Comparison of ENCODE assay signal across 21 mouse cellular contexts in genomic region chrX:142702094-142702493, GRCm38 (mm10). TPM values are rescaled to one million over a fixed set of nuclear protein-coding genes. Genes with fewer than 3 reads are reported as not detected.
DNase-seq lines count a peak whose midpoint lies in the region; ATAC-seq lines count a peak whose summit lies in the region.
"Had no signal": no experiment of that assay in that cellular context is flagged by ENCODE, and none has a peak within 500 bp of the region (broad histone marks: within the 10 kb centered on the region; RNA-seq: fewer than 3 reads in every experiment).

No protein-coding gene starts in this region.

- DNase-seq in heart, adult 9 months (ENCODE audit: low spot score in 2 of 2) = no peak
- DNase-seq in lung, postnatal 10 days = no peak
- no peak for DNase-seq in right cerebral cortex, postnatal 10 days (ENCODE audit: low spot score in 2 of 2)
- no peak for DNase-seq in right cerebral cortex, adult 2 months (ENCODE audit: low spot score in 2 of 2)
- DNase-seq: cerebellum, adult 9-10 months; liver, embryonic 13.5 days; lung, adult 2 months; retina, postnatal 1 day; right cerebral cortex, postnatal 4 days had no signal

- H3K27ac ChIP-seq in heart, embryonic 13.5 days (replicated peaks) = peak overlapping the region; percentile 46
- H3K27ac ChIP-seq in lung, embryonic 15.5 days = peak overlapping the region; percentile 60
- H3K27ac ChIP-seq in intestine, embryonic 15.5 days = 0 out of 2 replicates have a peak overlapping the region, but pooled peaks have one; percentile 32
- H3K27ac ChIP-seq in stomach, embryonic 14.5 days (ENCODE audit: low read length) = peak overlapping the region; percentile 30; the same call in 1 of the 2 replicates
- H3K27ac ChIP-seq: forebrain, embryonic 12.5 days; hindbrain, embryonic 15.5 days; kidney, embryonic 15.5 days; liver, embryonic 13.5 days; midbrain, embryonic 13.5 days; neural tube, embryonic 12.5 days had no signal

- no peak overlapping the region for H3K9ac ChIP-seq in heart, embryonic 13.5 days
- H3K9ac ChIP-seq in lung, embryonic 15.5 days = no peak overlapping the region
- H3K9ac ChIP-seq in intestine, embryonic 15.5 days = no peak overlapping the region
- no peak overlapping the region for H3K9ac ChIP-seq in stomach, embryonic 14.5 days (replicated peaks; ENCODE audit: low read depth, low read length)
- H3K9ac ChIP-seq: forebrain, embryonic 12.5 days; heart, embryonic 12.5 days; hindbrain, embryonic 15.5 days; kidney, embryonic 15.5 days; liver, embryonic 13.5 days; midbrain, embryonic 13.5 days; neural tube, embryonic 12.5 days had no signal

- no peak for ATAC-seq in heart, embryonic 13.5 days (ENCODE audit: extremely low read depth, insufficient number of reproducible peaks, low FRiP score, low TSS enrichment)
- no peak for ATAC-seq in lung, embryonic 15.5 days (ENCODE audit: borderline replicate concordance, extremely low read depth, low FRiP score, low TSS enrichment)
- peak; percentile 36; the same call in 1 of the 2 replicates for ATAC-seq in intestine, embryonic 15.5 days
- no peak for ATAC-seq in stomach, embryonic 14.5 days (ENCODE audit: insufficient number of reproducible peaks, insufficient read depth, low FRiP score, low read depth)
- ATAC-seq: CD4-positive, CD25-positive, alpha-beta regulatory T cell, adult 4 months; midbrain, embryonic 13.5 days had no signal

- no peaks in the 10 kb centered on the region for H3K9me3 ChIP-seq in heart, embryonic 13.5 days
- no peaks in the 10 kb centered on the region for H3K9me3 ChIP-seq in lung, embryonic 15.5 days
- H3K9me3 ChIP-seq in intestine, embryonic 15.5 days = no peaks in the 10 kb centered on the region
- H3K9me3 ChIP-seq in stomach, embryonic 14.5 days (ENCODE audit: control insufficient read depth, low read depth, low read length) = no peaks in the 10 kb centered on the region
- H3K9me3 ChIP-seq: forebrain, embryonic 12.5 days; heart, embryonic 12.5 days; hindbrain, embryonic 15.5 days; kidney, embryonic 15.5 days; liver, embryonic 13.5 days; megakaryocyte, embryonic 14.5 days; midbrain, embryonic 13.5 days; neural tube, embryonic 12.5 days had no signal

- H3K4me1 ChIP-seq in heart, embryonic 13.5 days = peaks cover 57% of the 10 kb centered on the region
- peaks cover 11% of the 10 kb centered on the region for H3K4me1 ChIP-seq in lung, embryonic 15.5 days
- no peaks in the 10 kb centered on the region; the same call in 1 of the 2 replicates for H3K4me1 ChIP-seq in intestine, embryonic 15.5 days (replicated peaks)
- H3K4me1 ChIP-seq in stomach, embryonic 14.5 days (ENCODE audit: control insufficient read depth, insufficient read depth, low read length) = 0 out of 2 replicates have a peak, but pooled peaks cover 3% of the 10 kb centered on the region
- H3K4me1 ChIP-seq: forebrain, embryonic 12.5 days; hindbrain, embryonic 15.5 days; liver, embryonic 13.5 days; midbrain, embryonic 13.5 days; neural tube, embryonic 12.5 days had no signal

- peaks cover 26% of the 10 kb centered on the region for H3K36me3 ChIP-seq in heart, embryonic 13.5 days
- H3K36me3 ChIP-seq in lung, embryonic 15.5 days = no peaks in the 10 kb centered on the region
- no peaks in the 10 kb centered on the region for H3K36me3 ChIP-seq in intestine, embryonic 15.5 days
- H3K36me3 ChIP-seq in stomach, embryonic 14.5 days (ENCODE audit: control insufficient read depth, insufficient read depth, low read length) = no peaks in the 10 kb centered on the region; the same call in 1 of the 2 replicates
- H3K36me3 ChIP-seq: forebrain, embryonic 12.5 days; hindbrain, embryonic 15.5 days; kidney, embryonic 15.5 days; midbrain, embryonic 13.5 days; neural tube, embryonic 12.5 days had no signal

- 0 out of 2 replicates have a peak, but pooled peaks cover 9% of the 10 kb centered on the region for H3K27me3 ChIP-seq in heart, embryonic 13.5 days (replicated peaks)
- H3K27me3 ChIP-seq in lung, embryonic 15.5 days = no peaks in the 10 kb centered on the region
- H3K27me3 ChIP-seq in intestine, embryonic 15.5 days (replicated peaks) = no peaks in the 10 kb centered on the region
- H3K27me3 ChIP-seq in stomach, embryonic 14.5 days (ENCODE audit: control insufficient read depth, insufficient read depth, low read length) = no peaks in the 10 kb centered on the region
- H3K27me3 ChIP-seq: heart, embryonic 12.5 days; hindbrain, embryonic 15.5 days; liver, embryonic 13.5 days; neural tube, embryonic 12.5 days had no signal

- WGBS in heart, embryonic 13.5 days = 72% methylated on average over 5 of the region's 5 CpGs
- WGBS in lung, embryonic 15.5 days = 70% methylated on average over 5 of the region's 5 CpGs
- WGBS in intestine, embryonic 15.5 days = 49% methylated on average over 5 of the region's 5 CpGs
- WGBS in stomach, embryonic 14.5 days = 58% methylated on average over 5 of the region's 5 CpGs

- no peak overlapping the region for H3K4me3 ChIP-seq in heart, embryonic 13.5 days
- no peak overlapping the region for H3K4me3 ChIP-seq in lung, embryonic 15.5 days
- no peak overlapping the region for H3K4me3 ChIP-seq in intestine, embryonic 15.5 days (replicated peaks)
- no peak overlapping the region for H3K4me3 ChIP-seq in stomach, embryonic 14.5 days (ENCODE audit: low read depth, low read length)
- H3K4me3 ChIP-seq: forebrain, embryonic 12.5 days; heart, embryonic 12.5 days; hindbrain, embryonic 15.5 days; kidney, embryonic 15.5 days; liver, embryonic 13.5 days; megakaryocyte, embryonic 14.5 days; midbrain, embryonic 13.5 days; neural tube, embryonic 12.5 days had no signal

- H3K4me2 ChIP-seq in heart, embryonic 13.5 days = no peak overlapping the region
- no peak overlapping the region for H3K4me2 ChIP-seq in lung, embryonic 15.5 days
- H3K4me2 ChIP-seq in intestine, embryonic 15.5 days (replicated peaks) = no peak overlapping the region
- H3K4me2 ChIP-seq in stomach, embryonic 14.5 days (replicated peaks; ENCODE audit: low read depth, low read length) = no peak overlapping the region
- H3K4me2 ChIP-seq: forebrain, embryonic 12.5 days; heart, embryonic 12.5 days; hindbrain, embryonic 15.5 days; kidney, embryonic 15.5 days; liver, embryonic 13.5 days; midbrain, embryonic 13.5 days; neural tube, embryonic 12.5 days had no signal

RNA-seq across cellular contexts. Expression of gene Tmem164, which starts 20.9 kb away (rescaled TPM):
- polyA plus RNA-seq in heart, embryonic 13.5 days (2015; fragmentation: Nextera tagmentation; extraction: Ambion mirVana) = 48.3 and 52.9 TPM in 2 replicates
- polyA plus RNA-seq in lung, embryonic 15.5 days (2015; fragmentation: Nextera tagmentation; extraction: Ambion mirVana) = 51.3 and 53.5 TPM in 2 replicates
- 43.2 and 44.7 TPM in 2 replicates for polyA plus RNA-seq in intestine, embryonic 15.5 days (2015; fragmentation: Nextera tagmentation; extraction: Ambion mirVana)
- 39.5 and 42.9 TPM in 2 replicates for polyA plus RNA-seq in stomach, embryonic 14.5 days (2014; fragmentation: Nextera tagmentation; extraction: Ambion mirVana)
